Mouse (Mus musculus): Measurements from ENCODE around the gene Dek. TPM values are rescaled to one million over a fixed set of nuclear protein-coding genes. Genes with fewer than 3 reads are reported as not detected.

Dek gene
- polyA plus RNA-seq, 1 experiment = 18.9 TPM

- H3K4me1 ChIP-seq (ENCODE audit: control insufficient read depth, insufficient read depth, low read length) = no peaks in the 10 kb centered on the region
- TF ChIP-seq CTCF (IDR thresholded peaks at IDR 0.05; ENCODE audit: insufficient read depth, low read length) (no peak), POLR2A (IDR thresholded peaks at IDR 0.05; ENCODE audit: borderline replicate concordance, extremely low read depth, low read depth, low read length) (no peak)
- H3K4me3 ChIP-seq (replicated peaks; ENCODE audit: extremely low read depth, low read depth, low read length) = no peak overlapping the region
- DNase-seq = no peak
- 83% methylated on average over 7 of the region's 7 CpGs for WGBS
These were observed 29.7 kb upstream of the Dek start for GRCm38 (mm10) chr13:47135741-47136140.

GRCm38 (mm10) chr13:47134836-47135235 is 28.8 kb upstream of the Dek start:
- TF ChIP-seq CTCF (IDR thresholded peaks at IDR 0.05; ENCODE audit: insufficient read depth, low read length) (no peak), POLR2A (IDR thresholded peaks at IDR 0.05; ENCODE audit: borderline replicate concordance, extremely low read depth, low read depth, low read length) (no peak)
- 87% methylated on average over 7 of the region's 7 CpGs for WGBS
- Histone ChIP-seq H3K4me1 (ENCODE audit: control insufficient read depth, insufficient read depth, low read length) (no peaks in the 10 kb centered on the region), H3K4me3 (replicated peaks; ENCODE audit: extremely low read depth, low read depth, low read length) (no peak overlapping the region)
- DNase-seq = no peak

DNA sequence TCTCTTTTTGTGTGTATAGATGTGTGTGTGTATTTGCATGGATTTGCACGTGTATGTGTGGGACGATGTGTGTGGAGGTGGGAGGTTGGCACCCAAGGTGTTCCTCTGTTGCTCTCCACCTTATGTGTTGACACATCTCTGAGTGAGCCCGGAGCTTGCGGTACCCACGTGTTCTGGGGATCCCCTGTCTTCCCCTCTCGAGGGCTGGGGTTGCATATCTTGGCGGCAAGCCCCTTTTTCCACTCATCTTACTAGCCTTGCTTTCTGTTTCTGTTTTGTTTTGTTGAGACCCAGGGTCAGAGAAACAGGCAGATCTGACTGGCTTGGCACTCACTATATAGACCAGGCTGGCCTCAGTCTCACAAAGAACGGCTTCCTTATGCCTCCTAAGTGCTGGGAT is 27.1 kb upstream of the Dek start:
- TF ChIP-seq CTCF (IDR thresholded peaks at IDR 0.05; ENCODE audit: insufficient read depth, low read length) (no peak), POLR2A (IDR thresholded peaks at IDR 0.05; ENCODE audit: borderline replicate concordance, extremely low read depth, low read depth, low read length) (no peak)
- no peak overlapping the region for H3K4me3 ChIP-seq (replicated peaks; ENCODE audit: extremely low read depth, low read depth, low read length)
- DNase-seq = no peak
- WGBS = 72% methylated on average over 8 of the region's 8 CpGs
- no peaks in the 10 kb centered on the region for H3K4me1 ChIP-seq (ENCODE audit: control insufficient read depth, insufficient read depth, low read length)

GRCm38 (mm10) chr13:47129090-47129489 is 23.1 kb upstream of the Dek start:
- WGBS = 75% methylated on average over 4 of the region's 4 CpGs
- Histone ChIP-seq H3K4me1 (ENCODE audit: control insufficient read depth, insufficient read depth, low read length) (no peaks in the 10 kb centered on the region), H3K4me3 (replicated peaks; ENCODE audit: extremely low read depth, low read depth, low read length) (no peak overlapping the region)
- TF ChIP-seq CTCF (IDR thresholded peaks at IDR 0.05; ENCODE audit: insufficient read depth, low read length) (no peak), POLR2A (IDR thresholded peaks at IDR 0.05; ENCODE audit: borderline replicate concordance, extremely low read depth, low read depth, low read length) (no peak)
- DNase-seq = no peak

DNA sequence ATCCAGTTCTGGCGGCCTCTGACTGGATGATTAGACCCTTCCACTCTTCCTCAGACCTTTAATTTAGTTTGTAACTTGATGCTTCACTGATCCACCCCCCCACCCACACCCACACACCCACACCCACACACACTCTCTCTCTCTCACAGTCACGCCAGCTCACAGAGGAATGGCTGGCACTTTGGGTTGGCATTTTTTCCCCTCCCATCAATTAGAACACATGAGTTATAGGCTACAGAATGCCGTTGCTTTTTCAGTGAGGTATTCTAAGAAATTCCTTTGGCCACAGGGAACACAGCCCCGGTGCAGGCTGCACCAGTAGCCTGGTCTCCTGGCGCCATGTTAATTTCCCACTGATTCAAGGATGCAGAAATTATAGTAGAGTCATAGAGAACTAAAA is 19.6 kb upstream of the Dek start:
- TF ChIP-seq CTCF (IDR thresholded peaks at IDR 0.05; ENCODE audit: insufficient read depth, low read length) (no peak), POLR2A (IDR thresholded peaks at IDR 0.05; ENCODE audit: borderline replicate concordance, extremely low read depth, low read depth, low read length) (no peak)
- peaks cover 4% of the 10 kb centered on the region; the same call in 1 of the 2 replicates for H3K4me1 ChIP-seq (ENCODE audit: control insufficient read depth, insufficient read depth, low read length)
- no peak overlapping the region for H3K4me3 ChIP-seq (replicated peaks; ENCODE audit: extremely low read depth, low read depth, low read length)
- 83% methylated on average over 5 of the region's 5 CpGs for WGBS
- DNase-seq = no peak

DNA sequence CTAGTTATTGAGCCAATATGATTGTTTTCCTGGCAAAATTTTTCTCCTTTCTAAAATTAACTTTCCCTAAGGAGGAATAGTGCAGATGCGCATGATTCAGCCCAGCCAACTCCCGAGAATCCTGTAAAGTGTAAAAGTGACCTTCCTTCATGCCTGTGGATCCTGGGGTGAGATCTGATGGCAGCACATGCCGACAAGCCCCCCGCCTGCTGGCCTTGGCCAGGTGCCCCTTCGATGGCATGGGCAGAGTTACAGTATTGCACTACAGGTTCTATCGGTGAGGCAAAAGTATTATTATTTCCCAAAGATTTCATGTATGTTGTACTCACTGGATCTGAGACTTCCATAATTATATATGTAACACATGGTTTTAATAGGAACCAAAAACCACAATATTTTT is 19.0 kb upstream of the Dek start:
- Histone ChIP-seq H3K4me3 (replicated peaks; ENCODE audit: extremely low read depth, low read depth, low read length) (no peak overlapping the region), H3K4me1 (ENCODE audit: control insufficient read depth, insufficient read depth, low read length) (peaks cover 4% of the 10 kb centered on the region; the same call in 1 of the 2 replicates)
- TF ChIP-seq POLR2A (IDR thresholded peaks at IDR 0.05; ENCODE audit: borderline replicate concordance, extremely low read depth, low read depth, low read length) = no peak
- TF ChIP-seq CTCF (IDR thresholded peaks at IDR 0.05; ENCODE audit: insufficient read depth, low read length) = no peak
- no peak for DNase-seq
- 79% methylated on average over 6 of the region's 6 CpGs for WGBS

DNA sequence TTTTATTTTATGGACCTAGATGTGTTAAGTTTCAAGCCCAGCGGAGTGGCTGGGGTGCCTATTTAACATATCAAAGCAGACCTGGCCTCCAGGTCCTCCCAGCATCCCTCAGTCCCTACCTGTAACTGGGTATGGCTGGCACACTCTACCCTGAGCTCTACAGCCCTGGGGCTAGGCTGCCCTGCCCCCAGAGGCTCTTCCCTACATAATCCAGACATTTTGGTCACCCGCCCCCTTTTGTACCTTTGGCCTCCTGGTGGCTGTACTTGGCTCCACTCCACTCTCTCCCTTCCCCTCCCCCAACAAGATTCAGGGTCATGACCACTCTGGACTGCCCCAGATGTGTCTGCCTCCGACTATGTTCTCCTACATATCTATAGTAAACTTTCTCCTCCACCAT is 18.4 kb upstream of the Dek start:
- Histone ChIP-seq H3K4me1 (ENCODE audit: control insufficient read depth, insufficient read depth, low read length) (peaks cover 4% of the 10 kb centered on the region; the same call in 1 of the 2 replicates), H3K4me3 (replicated peaks; ENCODE audit: extremely low read depth, low read depth, low read length) (no peak overlapping the region)
- DNase-seq = no peak
- 63% methylated on average over 3 of the region's 3 CpGs for WGBS
- TF ChIP-seq POLR2A (IDR thresholded peaks at IDR 0.05; ENCODE audit: borderline replicate concordance, extremely low read depth, low read depth, low read length) (no peak), CTCF (IDR thresholded peaks at IDR 0.05; ENCODE audit: insufficient read depth, low read length) (no peak)

- 3% methylated on average over 55 of the region's 55 CpGs for WGBS
- no peak for DNase-seq
- H3K4me1 ChIP-seq (ENCODE audit: control insufficient read depth, insufficient read depth, low read length) = peaks cover 4% of the 10 kb centered on the region; the same call in 1 of the 2 replicates
These were observed 16.8 kb upstream of the Dek start, which contains the start of gene Rnf144b for GRCm38 (mm10) chr13:47122537-47123430. TSS of gene Rnf144b (plus strand) at chr13:47122656.

GRCm38 (mm10) chr13:47121333-47121889 is 15.4 kb upstream of the Dek start:
- TF ChIP-seq POLR2A (IDR thresholded peaks at IDR 0.05; ENCODE audit: borderline replicate concordance, extremely low read depth, low read depth, low read length) = no peak
- peak; percentile 49 for TF ChIP-seq CTCF (IDR thresholded peaks at IDR 0.05; ENCODE audit: insufficient read depth, low read length)
- WGBS = 37% methylated on average over 12 of the region's 12 CpGs
- Histone ChIP-seq H3K4me3 (replicated peaks; ENCODE audit: extremely low read depth, low read depth, low read length) (no peak overlapping the region), H3K4me1 (ENCODE audit: control insufficient read depth, insufficient read depth, low read length) (peaks cover 4% of the 10 kb centered on the region; the same call in 1 of the 2 replicates)
- DNase-seq = no peak

More at GRCm38 (mm10) chr13:47122537-47123430, 16.8 kb upstream of the Dek start, which contains the start of gene Rnf144b:
- H3K4me3 ChIP-seq (replicated peaks; ENCODE audit: extremely low read depth, low read depth, low read length) = peak within 1 kb of the TSS; percentile 37
- no peak for TF ChIP-seq CTCF (IDR thresholded peaks at IDR 0.05; ENCODE audit: insufficient read depth, low read length)
- no peak for TF ChIP-seq POLR2A (IDR thresholded peaks at IDR 0.05; ENCODE audit: borderline replicate concordance, extremely low read depth, low read depth, low read length)

All from lung, adult 2 months (tissue).